Mouse (Mus musculus): Measurements from ENCODE around the gene Prkrip1.
"Not testable (repeated sequence)": the region's sequence is repeated elsewhere in the genome, so short reads cannot be mapped to it uniquely, and the experiment has no call there.

Prkrip1 gene

GRCm38 (mm10) chr5:136160084-136160483 is 38.7 kb downstream of the Prkrip1 start:
- DNase-seq, result not testable (repeated sequence)

- no peak for DNase-seq
These were observed 43.4 kb downstream of the Prkrip1 start for GRCm38 (mm10) chr5:136155399-136155798.

- no peak for DNase-seq
These were observed 46.4 kb downstream of the Prkrip1 start for GRCm38 (mm10) chr5:136152365-136152764.

- peak; percentile 74 for DNase-seq
These were observed 49.6 kb downstream of the Prkrip1 start for GRCm38 (mm10) chr5:136149134-136149576.

GRCm38 (mm10) chr5:136147704-136148103 is 51.1 kb downstream of the Prkrip1 start:
- DNase-seq, result peak; percentile 61

- DNase-seq, result peak; percentile 75
These were observed 51.8 kb downstream of the Prkrip1 start for GRCm38 (mm10) chr5:136146936-136147335.

GRCm38 (mm10) chr5:136144606-136145430 is 53.9 kb downstream of the Prkrip1 start:
- peak; percentile 35 for DNase-seq

GRCm38 (mm10) chr5:136143161-136143755 is 55.5 kb downstream of the Prkrip1 start:
- peak; percentile 64 for DNase-seq

GRCm38 (mm10) chr5:136142746-136143145 is 56.0 kb downstream of the Prkrip1 start:
- peak; percentile 65 for DNase-seq

GRCm38 (mm10) chr5:136140057-136140482 is 58.7 kb downstream of the Prkrip1 start:
- no peak for DNase-seq

- no peak for DNase-seq
These were observed 59.4 kb downstream of the Prkrip1 start for GRCm38 (mm10) chr5:136139393-136139792.

- peak; percentile 89 for DNase-seq
These were observed 61.0 kb downstream of the Prkrip1 start for GRCm38 (mm10) chr5:136137658-136138274.

- DNase-seq, result peak; percentile 35
These were observed 62.3 kb downstream of the Prkrip1 start for GRCm38 (mm10) chr5:136136292-136136990.

- DNase-seq, result peak; percentile 98
These were observed 63.0 kb downstream of the Prkrip1 start, which contains the start of the genes Lrwd1 and Alkbh4 for GRCm38 (mm10) chr5:136135571-136136291. Lrwd1 (minus strand) TSS chr5:136136074. Alkbh4 (plus strand) TSS chr5:136136146.

Data from thymus, postnatal 4 days (tissue).